Mouse (Mus musculus): ENCODE measurements around the gene Rabep2.
"Not testable (repeated sequence)": the region's sequence is repeated elsewhere in the genome, so short reads cannot be mapped to it uniquely, and the experiment has no call there.

Gene Rabep2

GRCm38 (mm10) chr7:126464121-126464520 is 35.6 kb downstream of the Rabep2 start:
- DNase-seq (ENCODE audit: low spot score in 2 of 2): no peak

DNA sequence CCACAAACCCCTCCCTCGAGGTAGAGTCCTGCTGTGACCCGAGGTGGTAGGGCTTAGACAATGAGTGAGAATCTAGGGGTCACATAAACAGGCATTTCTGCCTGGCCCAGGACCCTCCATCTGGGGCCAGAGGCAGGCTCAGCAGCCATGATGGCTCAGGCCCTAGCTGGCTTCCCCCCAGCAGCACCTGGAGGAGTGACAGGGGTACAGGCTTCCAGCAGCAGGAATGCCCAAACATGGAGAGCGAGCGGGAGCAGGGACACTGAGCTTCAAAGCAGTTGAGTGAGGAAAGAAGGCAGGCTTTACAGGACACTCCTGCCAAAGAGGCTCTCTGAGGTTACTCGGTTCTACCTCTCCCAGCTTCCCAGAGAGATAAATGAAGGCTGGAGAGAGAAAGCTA is 36.3 kb downstream of the Rabep2 start:
- peak in 1 of 2 experiments; percentile 24 for DNase-seq (ENCODE audit: low spot score in 2 of 2)

DNA sequence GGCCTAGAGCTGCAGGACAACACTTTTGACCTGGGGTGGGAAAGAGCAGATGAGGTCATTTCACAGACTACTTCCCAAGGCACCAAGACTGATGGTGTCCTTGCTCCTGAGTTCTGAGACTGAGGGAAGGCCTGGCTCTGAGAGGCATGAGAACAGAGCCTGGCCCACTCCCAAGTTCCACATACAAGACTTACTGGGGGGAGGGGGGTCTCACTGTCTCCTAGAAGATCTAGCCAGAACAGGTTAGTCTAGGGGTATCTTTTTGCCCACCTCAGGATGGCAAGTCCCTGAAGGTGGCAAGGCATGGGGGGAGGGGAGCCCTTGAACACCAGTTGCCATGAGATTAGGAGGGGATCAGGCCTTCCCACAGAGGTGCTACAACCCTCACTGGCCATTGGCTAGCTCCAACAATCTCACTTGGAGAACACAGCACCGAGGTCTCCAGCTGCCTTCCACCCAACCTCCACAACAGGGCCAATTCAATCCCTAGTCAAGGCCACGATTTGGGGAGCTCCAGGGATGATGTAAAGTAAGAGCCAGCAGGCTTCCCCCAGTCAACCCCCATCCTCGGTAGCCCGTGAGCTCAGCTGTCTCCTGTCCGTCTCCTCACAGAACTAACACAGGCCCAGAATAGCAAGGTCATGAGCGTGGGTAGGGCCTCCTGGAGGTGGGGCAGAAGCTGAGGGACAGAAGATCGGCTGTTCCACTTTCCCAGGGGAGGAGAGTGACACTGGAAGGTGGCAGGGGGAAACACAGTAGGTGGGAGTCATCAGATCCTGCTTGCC is 36.9 kb downstream of the Rabep2 start:
- DNase-seq (ENCODE audit: low spot score in 2 of 2): peak; percentile 52 to 60

- DNase-seq (ENCODE audit: low spot score in 2 of 2): no peak
Measured at GRCm38 (mm10) chr7:126466116-126466515, 37.6 kb downstream of the Rabep2 start.

DNA sequence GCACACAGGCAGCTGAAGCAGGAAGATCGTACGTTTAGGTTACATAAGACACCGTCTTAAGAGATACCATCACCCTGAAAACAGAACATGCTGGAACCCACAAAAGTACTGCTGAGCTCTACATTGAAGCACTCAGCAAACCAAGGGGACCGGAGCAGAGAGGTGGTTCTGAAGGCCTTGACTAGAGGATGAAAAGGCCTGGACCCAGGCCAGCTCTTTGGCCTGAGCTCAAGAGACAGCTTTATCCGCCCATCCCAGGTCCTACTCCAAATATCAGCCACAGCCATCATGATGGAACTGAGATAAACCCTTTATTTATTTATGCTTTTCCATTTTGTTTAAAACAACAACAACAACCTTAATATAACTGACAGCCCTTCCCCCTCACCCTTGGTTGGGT is 38.1 kb downstream of the Rabep2 start:
- DNase-seq (ENCODE audit: low spot score in 2 of 2): no peak

GRCm38 (mm10) chr7:126467271-126467670 is 38.7 kb downstream of the Rabep2 start:
- DNase-seq (ENCODE audit: low spot score in 2 of 2): peak in 1 of 2 experiments; percentile 31

DNA sequence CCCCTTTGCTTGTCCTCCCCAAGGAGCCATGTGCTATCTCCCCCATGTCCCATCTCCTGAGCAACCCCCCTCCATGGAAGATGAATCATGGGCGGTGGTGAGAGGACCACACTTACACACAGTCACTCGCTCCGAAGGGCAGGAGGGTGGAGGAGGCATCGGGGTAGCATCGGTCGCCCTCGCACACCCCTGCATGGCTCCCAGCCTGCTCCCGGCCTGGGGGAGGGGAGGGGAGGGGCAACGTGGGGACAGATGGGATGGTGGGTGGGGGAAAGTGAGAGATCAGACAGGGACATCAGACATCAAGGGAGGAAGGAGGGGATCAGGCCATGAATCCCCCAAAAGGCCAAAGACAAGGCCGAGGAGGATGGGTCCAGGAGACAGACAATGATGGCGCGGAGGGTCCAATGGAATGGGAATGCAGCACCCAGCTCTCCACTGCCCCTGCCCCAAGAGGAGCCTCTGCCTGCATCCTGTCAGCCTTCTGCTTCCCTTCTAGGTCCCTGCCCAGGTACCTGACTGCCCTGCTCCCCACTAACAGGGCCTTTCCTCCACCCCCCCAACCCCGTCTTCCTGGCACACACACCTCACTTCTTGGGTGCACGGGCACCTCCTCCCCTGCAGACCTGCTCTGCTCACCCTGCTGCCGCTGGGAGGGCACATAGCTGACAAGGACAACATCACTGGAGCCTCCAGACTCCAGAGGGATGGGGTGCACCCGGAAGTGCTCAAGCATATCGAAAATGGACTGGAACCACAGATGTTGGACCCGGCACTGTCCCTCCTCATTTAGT is 39.5 kb downstream of the Rabep2 start:
- DNase-seq (ENCODE audit: low spot score in 2 of 2): no peak

GRCm38 (mm10) chr7:126470077-126470476 is 41.5 kb downstream of the Rabep2 start:
- DNase-seq (ENCODE audit: low spot score in 2 of 2): no peak

GRCm38 (mm10) chr7:126471361-126471760 is 42.8 kb downstream of the Rabep2 start:
- no peak for DNase-seq (ENCODE audit: low spot score in 2 of 2)

DNA sequence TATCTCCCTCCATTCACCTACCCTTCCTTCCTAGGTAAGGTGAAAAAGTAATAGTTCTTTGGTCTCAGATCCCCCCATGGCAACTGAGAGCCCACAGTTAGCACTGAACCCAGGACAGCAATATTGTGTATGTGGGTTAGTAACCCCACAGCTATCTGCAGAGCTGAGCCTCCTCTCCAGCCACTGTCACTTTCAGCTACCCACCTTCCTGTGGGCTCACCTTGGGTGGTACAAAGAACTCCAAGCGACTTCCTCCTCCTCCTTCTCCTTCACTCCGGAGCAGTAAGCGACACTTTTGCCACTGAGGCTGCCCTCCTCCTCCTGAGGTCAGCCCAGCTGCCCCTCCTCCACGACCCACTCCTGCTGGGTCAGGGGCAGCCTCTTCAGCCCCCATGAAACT is 43.3 kb downstream of the Rabep2 start:
- DNase-seq (ENCODE audit: low spot score in 2 of 2): no peak

GRCm38 (mm10) chr7:126472306-126472705 is 43.7 kb downstream of the Rabep2 start:
- DNase-seq (ENCODE audit: low spot score in 2 of 2): no peak

- no peak for DNase-seq (ENCODE audit: low spot score in 2 of 2)
Measured at GRCm38 (mm10) chr7:126472713-126473112, 44.2 kb downstream of the Rabep2 start.

DNA sequence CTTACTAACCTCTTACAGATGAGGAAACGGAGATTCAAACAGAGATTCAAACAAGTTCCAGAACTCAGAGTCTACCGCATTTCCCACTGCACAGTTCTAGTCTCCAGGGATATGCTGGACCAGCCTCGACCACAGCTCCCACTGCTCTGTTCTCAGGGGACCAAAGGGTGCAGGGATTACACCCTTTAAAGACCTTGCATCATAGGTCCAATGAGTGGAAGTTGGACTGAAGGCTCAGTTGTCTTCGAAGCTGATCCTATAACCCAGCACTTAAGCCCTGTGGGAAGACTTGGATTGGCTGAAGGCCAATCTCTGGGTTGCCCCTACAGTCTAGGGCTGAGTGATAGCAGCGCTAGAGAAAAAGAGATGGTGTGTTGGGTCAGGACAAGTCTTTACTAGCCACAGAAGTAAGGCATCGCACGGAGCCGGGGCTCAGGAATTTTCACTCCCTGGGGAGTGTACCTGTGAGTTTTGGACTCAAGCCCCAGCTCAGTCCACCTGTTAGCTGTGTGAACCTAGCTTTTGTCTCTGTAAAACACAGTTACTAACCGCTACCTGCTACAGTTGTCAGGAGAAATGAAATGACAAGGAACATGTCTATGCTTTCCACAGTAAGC is 45.0 kb downstream of the Rabep2 start:
- DNase-seq (ENCODE audit: low spot score in 2 of 2): no peak

- peak in 1 of 2 experiments; percentile 18 for DNase-seq (ENCODE audit: low spot score in 2 of 2)
Measured at GRCm38 (mm10) chr7:126474486-126474955, 46.0 kb downstream of the Rabep2 start.

- peak; percentile 92 for DNase-seq (ENCODE audit: low spot score in 2 of 2)
Measured at GRCm38 (mm10) chr7:126474993-126475581, 46.5 kb downstream of the Rabep2 start, which contains the start of gene Sh2b1. TSS of gene Sh2b1 (minus strand) at chr7:126475424.

- DNase-seq (ENCODE audit: low spot score in 2 of 2): no peak
Measured at GRCm38 (mm10) chr7:126481699-126482098, 53.1 kb downstream of the Rabep2 start.

DNA sequence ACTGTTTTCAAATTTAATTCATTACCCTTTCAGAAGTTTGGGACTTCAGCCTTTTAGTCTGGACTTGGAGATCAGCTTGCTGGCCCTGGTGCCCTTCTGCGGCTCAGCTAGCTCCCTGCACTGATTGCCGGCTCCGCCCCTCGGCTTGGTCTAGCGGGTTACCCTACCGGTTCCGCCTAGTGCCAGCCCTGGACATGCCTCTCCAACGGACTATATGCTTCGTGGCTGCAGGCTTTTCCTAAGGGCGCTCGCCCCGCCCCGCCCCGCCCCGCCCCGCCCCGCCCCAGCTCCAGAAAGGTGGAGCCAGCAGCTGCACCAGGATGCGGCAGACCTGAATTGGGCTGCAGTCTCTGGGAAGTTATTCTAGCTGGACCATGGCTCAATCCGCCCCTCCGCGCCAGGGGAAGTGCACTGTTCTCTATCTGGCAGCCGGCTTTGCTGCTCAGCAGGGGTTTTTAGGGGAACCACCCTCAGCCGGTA is 53.9 kb downstream of the Rabep2 start:
- DNase-seq (ENCODE audit: low spot score in 2 of 2): peak; percentile 81 to 83

DNA sequence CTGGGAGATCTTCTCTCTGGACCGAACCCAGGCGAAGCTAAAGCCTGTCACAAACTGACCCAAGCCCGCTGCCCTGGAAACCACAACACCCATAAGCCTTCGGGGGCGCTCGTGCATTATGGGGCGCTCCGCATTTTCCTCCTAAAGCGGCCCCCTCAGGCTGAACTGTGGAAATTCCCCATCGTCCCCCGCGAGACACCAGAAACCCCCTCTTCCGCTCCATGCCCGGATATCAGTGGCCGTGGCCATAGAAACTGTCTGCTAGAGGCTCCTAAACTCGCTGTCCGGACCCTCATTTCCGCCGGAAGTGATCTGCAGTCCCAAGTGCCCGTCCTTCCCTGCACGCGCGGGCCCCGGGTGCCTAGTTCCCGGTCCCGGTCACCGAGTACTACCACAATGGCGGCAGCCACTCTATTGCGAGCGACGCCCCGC is 58.5 kb downstream of the Rabep2 start, which contains the start of gene Tufm:
TSS of gene Tufm (plus strand) at position 310 of the 432 bp plus-strand sequence.
- DNase-seq (ENCODE audit: low spot score in 2 of 2): peak; percentile 97 to 98

GRCm38 (mm10) chr7:126487617-126488385 is 59.2 kb downstream of the Rabep2 start:
- not testable (repeated sequence) for DNase-seq (ENCODE audit: low spot score in 2 of 2)

DNA sequence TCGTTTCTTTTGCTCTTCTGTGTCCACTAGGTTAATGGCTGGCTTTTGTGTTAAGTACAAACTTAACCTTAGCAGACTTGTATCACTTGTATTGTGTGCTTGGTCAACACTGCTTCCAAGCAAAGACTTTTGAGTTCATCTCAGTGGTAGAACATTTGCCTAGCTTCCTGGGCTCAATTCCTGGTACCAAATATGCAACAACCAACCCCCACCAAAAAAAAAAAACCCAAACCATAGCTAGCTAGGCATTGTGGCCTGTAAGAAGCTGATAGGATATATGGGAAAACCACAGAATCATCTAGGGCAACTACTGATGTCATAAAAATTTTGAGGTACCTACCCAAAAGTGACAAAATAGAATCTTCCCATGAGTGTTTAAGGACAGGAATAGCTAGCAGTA is 62.4 kb downstream of the Rabep2 start:
- no peak for DNase-seq (ENCODE audit: low spot score in 2 of 2)

- DNase-seq (ENCODE audit: low spot score in 2 of 2): no peak
Measured at GRCm38 (mm10) chr7:126491973-126492372, 63.4 kb downstream of the Rabep2 start.

All from heart, adult 9 months (tissue).